Mouse (Mus musculus) spleen, adult 2 months (tissue): ENCODE results near the gene Gm36245. TPM values are rescaled to one million over a fixed set of nuclear protein-coding genes. Genes with fewer than 3 reads are reported as not detected.
"Not testable (repeated sequence)": the region's sequence is repeated elsewhere in the genome, so short reads cannot be mapped to it uniquely, and the experiment has no call there.

ENCODE experiments used
- DNase-seq, 2 experiments: peaks; one replicate each; pipeline versions ENCODE4 v3.0.0 to v3.0.0-alpha.2; 2012 to 2021; ENCODE audit warnings: low spot score in 2 of 2, low read depth in 1 of 2
- H3K27ac ChIP-seq: fragments of 200-500 bp; 2 replicates; pipeline ENCODE4 v1.5.1; 2012; ENCODE audit warnings: low read length, inconsistent platforms; ENCODE audit not compliant: insufficient read depth
- H3K27me3 ChIP-seq: fragments of 200-500 bp; 2 replicates; pipeline ENCODE4 v1.6.1; 2012; ENCODE audit warnings: mild to moderate bottlenecking, moderate library complexity, low read length, inconsistent platforms; ENCODE audit not compliant: control insufficient read depth, insufficient read depth
- H3K36me3 ChIP-seq: fragments of 200-500 bp; 2 replicates; pipeline ENCODE4 v1.6.1; 2012; ENCODE audit warnings: mild to moderate bottlenecking, low read length, inconsistent platforms; ENCODE audit not compliant: control insufficient read depth, insufficient read depth
- H3K4me1 ChIP-seq: fragments of 200-500 bp; 2 replicates; pipeline ENCODE4 v1.6.1; 2011; ENCODE audit warnings: inconsistent platforms; ENCODE audit not compliant: control insufficient read depth, insufficient read depth, insufficient read length
- H3K4me3 ChIP-seq: fragments of 200-500 bp; 2 replicates; pipeline ENCODE4 v1.5.1; 2011; ENCODE audit warnings: mild to moderate bottlenecking, inconsistent platforms; ENCODE audit not compliant: insufficient read depth, insufficient read length; ENCODE audit errors: extremely low read depth
- WGBS: fragments of 180-500 bp; shearing (Covaris S2); methylation state at CpG from one replicate; pipeline ENCODE4 v1.1.7; 2018; 5-methylcytosine and 5-hydroxymethylcytosine counted together
- polyA plus RNA-seq: library from polyadenylated mRNA; depleted of rRNA; stranded (reverse); fragments of >200 nt; gene quantifications from 2 replicates; pipeline ENCODE4 v1.2.3, GENCODE M21; 2012; rRNA removed

Gm36245 gene
- polyA plus RNA-seq, 1 experiment, result not detected

DNA sequence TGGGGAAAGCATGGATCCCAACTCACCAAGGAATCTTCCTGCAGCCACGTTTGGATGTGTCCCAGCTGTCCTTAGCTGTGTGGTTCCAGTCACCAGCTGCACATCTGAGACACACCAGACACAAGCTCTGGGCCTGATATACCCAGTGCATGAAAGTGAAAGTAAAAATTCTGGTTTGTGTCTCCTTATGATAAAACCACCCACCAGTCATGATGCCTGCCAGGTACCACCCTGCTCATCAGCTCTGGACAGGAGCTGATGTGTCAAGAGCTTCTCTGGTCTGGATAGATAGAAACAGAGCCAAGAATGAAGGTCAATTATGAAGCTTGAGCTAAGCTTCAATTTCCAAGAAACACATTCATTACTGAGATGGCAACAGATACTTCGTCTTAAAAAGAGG is 44.1 kb downstream of the Gm36245 start, which contains the start of gene Apol11b:
Gene Apol11b, minus strand, starts transcription at position 111 of the 400 bp plus-strand sequence.
- not testable (repeated sequence) for H3K27me3 ChIP-seq, H3K36me3 ChIP-seq, H3K4me3 ChIP-seq, H3K27ac ChIP-seq, H3K4me1 ChIP-seq, DNase-seq
- 62% methylated on average over 2 of the region's 2 CpGs for WGBS

DNA sequence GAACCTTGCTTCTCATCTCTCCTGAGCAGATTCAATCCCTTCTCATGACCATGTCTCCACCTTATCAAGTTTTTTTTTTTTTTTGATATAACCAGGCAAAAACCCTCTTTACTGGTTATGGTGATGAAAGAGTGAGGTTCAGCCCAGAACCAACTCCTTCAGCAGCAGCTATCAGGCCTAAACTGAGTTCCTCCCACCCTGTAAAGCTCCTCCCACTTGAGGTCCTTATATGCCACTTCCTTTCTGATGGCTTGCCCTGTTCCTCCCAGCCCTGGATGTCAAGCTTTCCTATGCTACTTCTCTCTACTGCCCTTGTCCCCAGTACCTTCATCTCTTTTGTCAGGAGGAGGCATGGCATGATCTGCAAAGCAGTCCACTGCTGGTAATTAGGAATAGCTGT is 52.1 kb downstream of the Gm36245 start:
- H3K4me3 ChIP-seq, H3K27ac ChIP-seq, H3K36me3 ChIP-seq, DNase-seq, H3K4me1 ChIP-seq, H3K27me3 ChIP-seq: not testable (repeated sequence)

Other genes starting within 250 kb of the Gm36245 start
- gene Apol7a, start 200.1 kb upstream of the Gm36245 start, polyA plus RNA-seq, result 0.12 and 0.18 TPM in 2 replicates
- gene Apol9a, start 188.1 kb upstream of the Gm36245 start, polyA plus RNA-seq, result 0.50 and 0.67 TPM in 2 replicates
- gene Apol7b, start 151.8 kb upstream of the Gm36245 start, polyA plus RNA-seq, result 0.11 and 0.19 TPM in 2 replicates
- 0.04 and 0.13 TPM in 2 replicates for gene Apol10a, start 122.2 kb upstream of the Gm36245 start, polyA plus RNA-seq
- 0.09 and 0.48 TPM in 2 replicates for gene Apol11a, start 91.0 kb upstream of the Gm36245 start, polyA plus RNA-seq
- 27.9 and 29.8 TPM in 2 replicates for gene Apol7c, start 65.9 kb upstream of the Gm36245 start, polyA plus RNA-seq
- not detected in 2 replicates for gene 1700025B11Rik, start 37.4 kb upstream of the Gm36245 start, polyA plus RNA-seq
- gene Apol10b, start 3.1 kb upstream of the Gm36245 start, polyA plus RNA-seq, result 0.46 and 0.53 TPM in 2 replicates
- gene Apol11b, start 44.0 kb downstream of the Gm36245 start, polyA plus RNA-seq, result 4.4 and 16.3 TPM in 2 replicates
- 9.8 and 10.6 TPM in 2 replicates for gene Apol7e, start 99.6 kb downstream of the Gm36245 start, polyA plus RNA-seq
- gene Apol9b, start 129.8 kb downstream of the Gm36245 start, polyA plus RNA-seq, result 1.4 and 2.7 TPM in 2 replicates
- gene Apol8, start 157.7 kb downstream of the Gm36245 start, polyA plus RNA-seq, result 4.3 and 5.9 TPM in 2 replicates
- gene Myh9, start 242.9 kb downstream of the Gm36245 start, polyA plus RNA-seq, result 138 and 142 TPM in 2 replicates